Mouse (Mus musculus) lung, postnatal 25 days (tissue): ENCODE measurements around the gene Gm28374.
"Not testable (repeated sequence)": the region's sequence is repeated elsewhere in the genome, so short reads cannot be mapped to it uniquely, and the experiment has no call there.

ENCODE experiments used
- DNase-seq: peaks from one replicate; pipeline ENCODE4 v3.0.0; 2022; ENCODE audit warnings: low spot score

Gm28374 gene

GRCm38 (mm10) chr19:6082156-6082555 lies at the start of gene Gm28374:
Gene Gm28374, minus strand, starts transcription at chr19:6082256.
- no peak for DNase-seq

GRCm38 (mm10) chr19:6130414-6131128 lies 48.5 kb upstream of the Gm28374 start:
- not testable (repeated sequence) for DNase-seq

GRCm38 (mm10) chr19:6127760-6128341 lies 45.8 kb upstream of the Gm28374 start, which contains the start of gene Snx15:
Gene Snx15, minus strand, starts transcription at chr19:6128304.
- peak; percentile 98 for DNase-seq

- no peak for DNase-seq
These were observed 44.9 kb upstream of the Gm28374 start for GRCm38 (mm10) chr19:6126789-6127580.

- peak; percentile 62 for DNase-seq
These were observed 44.2 kb upstream of the Gm28374 start for GRCm38 (mm10) chr19:6126289-6126688.

- DNase-seq, result no peak
These were observed 42.8 kb upstream of the Gm28374 start for GRCm38 (mm10) chr19:6124898-6125297.

GRCm38 (mm10) chr19:6123330-6123729 lies 41.3 kb upstream of the Gm28374 start:
- no peak for DNase-seq

GRCm38 (mm10) chr19:6121761-6122160 lies 39.7 kb upstream of the Gm28374 start:
- DNase-seq, result no peak

- DNase-seq, result no peak
These were observed 36.7 kb upstream of the Gm28374 start for GRCm38 (mm10) chr19:6118677-6119185.

GRCm38 (mm10) chr19:6117986-6118676 lies 36.1 kb upstream of the Gm28374 start, which contains the start of gene Sac3d1:
Gene Sac3d1, minus strand, starts transcription at chr19:6118650.
- peak; percentile 92 for DNase-seq

GRCm38 (mm10) chr19:6117346-6117985 lies 35.4 kb upstream of the Gm28374 start:
- no peak for DNase-seq

- no peak for DNase-seq
These were observed 34.2 kb upstream of the Gm28374 start for GRCm38 (mm10) chr19:6116113-6116850.

GRCm38 (mm10) chr19:6113116-6113515 lies 31.1 kb upstream of the Gm28374 start:
- DNase-seq, result no peak

- DNase-seq, result no peak
These were observed 23.5 kb upstream of the Gm28374 start, which contains the start of gene Naaladl1 for GRCm38 (mm10) chr19:6105586-6105985. Gene Naaladl1, plus strand, starts transcription at chr19:6105782.

- no peak for DNase-seq
These were observed 22.4 kb upstream of the Gm28374 start for GRCm38 (mm10) chr19:6104476-6104875.

- DNase-seq, result no peak
These were observed 20.3 kb upstream of the Gm28374 start for GRCm38 (mm10) chr19:6102169-6102853.

- no peak for DNase-seq
These were observed 19.1 kb upstream of the Gm28374 start for GRCm38 (mm10) chr19:6101186-6101585.

GRCm38 (mm10) chr19:6097847-6098246 lies 15.8 kb upstream of the Gm28374 start:
- no peak for DNase-seq

- DNase-seq, result no peak
These were observed 12.1 kb upstream of the Gm28374 start, which contains the start of gene AC131692.1 for GRCm38 (mm10) chr19:6094119-6094518. Gene AC131692.1, plus strand, starts transcription at chr19:6094419.

- no peak for DNase-seq
These were observed 6.8 kb upstream of the Gm28374 start for GRCm38 (mm10) chr19:6088841-6089240.
